Mouse (Mus musculus): Measurements from ENCODE around the gene Npff. TPM values are rescaled to one million over a fixed set of nuclear protein-coding genes. Genes with fewer than 3 reads are reported as not detected.

The Npff gene
- total and polyA plus RNA-seq, 2 experiments from 2014 or later: 3.1 to 4.6 TPM

GRCm38 (mm10) chr15:102511285-102511833 lies 13.4 kb downstream of the Npff start:
- H3K27ac ChIP-seq: peak overlapping the region; percentile 92
- ATAC-seq: peak; percentile 4; the same call in 1 of the 2 replicates
- no peaks in the 10 kb centered on the region for H3K9me3 ChIP-seq (ENCODE audit: low read length)
- 0 out of 2 replicates have a peak overlapping the region, but pooled peaks have one; percentile 56 for H3K4me3 ChIP-seq (ENCODE audit: low read length)
- peak overlapping the region; percentile 71 for H3K4me2 ChIP-seq (ENCODE audit: low read depth, low read length)
- H3K9ac ChIP-seq (replicated peaks; ENCODE audit: low read length): peak overlapping the region; percentile 58; the same call in 1 of the 2 replicates
- H3K27me3 ChIP-seq (ENCODE audit: insufficient read depth, low read length): no peaks in the 10 kb centered on the region
- H3K36me3 ChIP-seq (ENCODE audit: insufficient read depth, low read length): no peaks in the 10 kb centered on the region
- no peak for TF ChIP-seq CTCF (IDR thresholded peaks at IDR 0.05; ENCODE audit: low read depth)
- H3K4me1 ChIP-seq (ENCODE audit: insufficient read depth, low read length): peaks cover 41% of the 10 kb centered on the region
- DNase-seq (ENCODE audit: low spot score): peak; percentile 41
- WGBS: 7% methylated on average over 6 of the region's 6 CpGs

GRCm38 (mm10) chr15:102510590-102511284 lies 14.0 kb downstream of the Npff start:
- H3K36me3 ChIP-seq (ENCODE audit: insufficient read depth, low read length): peaks cover 6% of the 10 kb centered on the region; the same call in 1 of the 2 replicates
- H3K27me3 ChIP-seq (ENCODE audit: insufficient read depth, low read length): no peaks in the 10 kb centered on the region
- 2% methylated on average over 34 of the region's 34 CpGs for WGBS
- peak overlapping the region; percentile 92 for H3K27ac ChIP-seq
- H3K4me1 ChIP-seq (ENCODE audit: insufficient read depth, low read length): peaks cover 38% of the 10 kb centered on the region
- 0 out of 2 replicates have a peak, but pooled peaks have one; percentile 11 for TF ChIP-seq CTCF (IDR thresholded peaks at IDR 0.05; ENCODE audit: low read depth)
- peak; percentile 98 for ATAC-seq
- H3K4me2 ChIP-seq (ENCODE audit: low read depth, low read length): peak overlapping the region; percentile 71
- H3K9me3 ChIP-seq (ENCODE audit: low read length): no peaks in the 10 kb centered on the region
- peak; percentile 96 for DNase-seq (ENCODE audit: low spot score)
- H3K9ac ChIP-seq (replicated peaks; ENCODE audit: low read length): peak overlapping the region; percentile 58
- H3K4me3 ChIP-seq (ENCODE audit: low read length): peak overlapping the region; percentile 56

DNA sequence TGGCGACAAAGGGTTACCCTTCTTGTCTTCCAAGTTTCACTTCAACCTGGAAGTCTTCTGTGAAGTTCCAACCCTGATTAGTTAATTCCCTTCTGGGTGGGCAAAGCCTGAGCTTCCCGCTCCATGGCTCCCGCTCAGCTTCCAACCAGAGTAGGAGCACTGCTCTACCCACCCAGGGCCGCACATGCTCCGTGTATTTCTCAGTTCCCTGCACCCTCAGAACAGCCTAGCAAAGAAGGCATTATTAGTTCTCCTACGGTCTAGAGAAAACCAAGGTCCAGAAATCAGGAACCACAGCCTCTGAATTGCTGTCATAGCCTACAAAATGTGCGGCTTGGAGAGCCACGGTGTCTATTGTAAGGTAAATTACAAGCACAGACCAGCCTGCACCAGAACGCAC lies 14.6 kb downstream of the Npff start:
- Histone ChIP-seq H3K27me3 (ENCODE audit: insufficient read depth, low read length) (no peaks in the 10 kb centered on the region), H3K9ac (replicated peaks; ENCODE audit: low read length) (peak overlapping the region; percentile 58), H3K4me3 (ENCODE audit: low read length) (peak overlapping the region; percentile 56), H3K4me1 (ENCODE audit: insufficient read depth, low read length) (peaks cover 32% of the 10 kb centered on the region), H3K4me2 (ENCODE audit: low read depth, low read length) (peak overlapping the region; percentile 71), H3K27ac (peak overlapping the region; percentile 92), H3K36me3 (ENCODE audit: insufficient read depth, low read length) (peaks cover 12% of the 10 kb centered on the region; the same call in 1 of the 2 replicates), H3K9me3 (ENCODE audit: low read length) (no peaks in the 10 kb centered on the region)
- peak; percentile 68 for ATAC-seq
- TF ChIP-seq CTCF (IDR thresholded peaks at IDR 0.05; ENCODE audit: low read depth): no peak
- 4% methylated on average over 9 of the region's 9 CpGs for WGBS
- DNase-seq (ENCODE audit: low spot score): peak; percentile 65

GRCm38 (mm10) chr15:102508336-102508735 lies 16.4 kb downstream of the Npff start:
- Histone ChIP-seq H3K27ac (no peak overlapping the region), H3K4me3 (ENCODE audit: low read length) (no peak overlapping the region), H3K9me3 (ENCODE audit: low read length) (no peaks in the 10 kb centered on the region), H3K27me3 (ENCODE audit: insufficient read depth, low read length) (no peaks in the 10 kb centered on the region), H3K9ac (replicated peaks; ENCODE audit: low read length) (no peak overlapping the region), H3K4me2 (ENCODE audit: low read depth, low read length) (no peak overlapping the region), H3K4me1 (ENCODE audit: insufficient read depth, low read length) (peaks cover 32% of the 10 kb centered on the region), H3K36me3 (ENCODE audit: insufficient read depth, low read length) (peaks cover 29% of the 10 kb centered on the region)
- WGBS: 82% methylated on average over 3 of the region's 3 CpGs
- no peak for DNase-seq (ENCODE audit: low spot score)
- ATAC-seq: no peak
- no peak for TF ChIP-seq CTCF (IDR thresholded peaks at IDR 0.05; ENCODE audit: low read depth)

DNA sequence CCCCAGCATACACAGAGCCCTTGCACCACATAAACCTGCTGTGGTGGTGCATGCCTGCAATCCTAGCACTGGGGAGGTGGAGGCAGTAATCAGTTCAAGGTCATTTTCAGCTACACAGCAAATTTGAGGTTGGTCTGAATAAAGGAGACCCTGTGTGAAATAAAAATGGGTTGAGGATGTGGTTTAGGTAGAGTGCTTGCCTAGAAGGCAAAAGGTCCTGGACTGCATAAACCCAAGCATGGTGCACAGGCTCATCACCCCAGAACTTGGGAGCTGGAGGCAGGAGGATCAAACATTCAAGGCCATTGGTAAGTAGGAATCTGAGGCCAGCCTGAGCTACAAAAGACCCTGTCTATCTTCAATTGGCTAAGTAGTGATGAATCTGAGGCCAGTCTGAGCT lies 17.2 kb downstream of the Npff start:
- H3K4me3 ChIP-seq (ENCODE audit: low read length): no peak overlapping the region
- DNase-seq (ENCODE audit: low spot score) (no peak), ATAC-seq (no peak)
- H3K27ac ChIP-seq: no peak overlapping the region
- H3K4me1 ChIP-seq (ENCODE audit: insufficient read depth, low read length): peaks cover 32% of the 10 kb centered on the region
- H3K27me3 ChIP-seq (ENCODE audit: insufficient read depth, low read length): no peaks in the 10 kb centered on the region
- H3K36me3 ChIP-seq (ENCODE audit: insufficient read depth, low read length): peaks cover 37% of the 10 kb centered on the region
- H3K4me2 ChIP-seq (ENCODE audit: low read depth, low read length): no peak overlapping the region
- no peak for TF ChIP-seq CTCF (IDR thresholded peaks at IDR 0.05; ENCODE audit: low read depth)
- H3K9ac ChIP-seq (replicated peaks; ENCODE audit: low read length): no peak overlapping the region
- H3K9me3 ChIP-seq (ENCODE audit: low read length): no peaks in the 10 kb centered on the region

DNA sequence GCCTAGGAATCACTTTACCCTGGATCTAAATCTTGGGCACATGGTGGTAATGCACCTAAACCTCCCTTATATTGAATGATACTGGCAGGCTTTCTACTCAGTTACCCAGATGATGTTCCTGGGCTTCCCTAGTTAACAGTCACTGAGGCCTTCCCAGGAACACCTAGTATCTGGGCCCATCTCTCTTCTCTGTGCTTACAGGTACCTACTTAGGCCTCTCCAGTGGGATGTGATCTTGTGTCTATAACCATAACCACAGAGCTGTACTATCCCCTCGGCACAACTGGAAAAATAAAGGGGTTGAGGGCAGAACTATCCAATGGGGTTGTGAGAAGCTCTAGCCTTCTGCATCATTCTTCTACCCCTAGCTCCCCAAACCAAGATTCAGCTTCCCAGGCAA lies 17.9 kb downstream of the Npff start:
- TF ChIP-seq CTCF (IDR thresholded peaks at IDR 0.05; ENCODE audit: low read depth): no peak
- ATAC-seq: no peak
- Histone ChIP-seq H3K4me2 (ENCODE audit: low read depth, low read length) (no peak overlapping the region), H3K4me3 (ENCODE audit: low read length) (no peak overlapping the region), H3K27me3 (ENCODE audit: insufficient read depth, low read length) (no peaks in the 10 kb centered on the region), H3K27ac (no peak overlapping the region), H3K9ac (replicated peaks; ENCODE audit: low read length) (no peak overlapping the region), H3K4me1 (ENCODE audit: insufficient read depth, low read length) (peaks cover 27% of the 10 kb centered on the region), H3K36me3 (ENCODE audit: insufficient read depth, low read length) (peaks cover 44% of the 10 kb centered on the region), H3K9me3 (ENCODE audit: low read length) (no peaks in the 10 kb centered on the region)
- 81% methylated on average over 1 of the region's 1 CpGs for WGBS
- no peak for DNase-seq (ENCODE audit: low spot score)

DNA sequence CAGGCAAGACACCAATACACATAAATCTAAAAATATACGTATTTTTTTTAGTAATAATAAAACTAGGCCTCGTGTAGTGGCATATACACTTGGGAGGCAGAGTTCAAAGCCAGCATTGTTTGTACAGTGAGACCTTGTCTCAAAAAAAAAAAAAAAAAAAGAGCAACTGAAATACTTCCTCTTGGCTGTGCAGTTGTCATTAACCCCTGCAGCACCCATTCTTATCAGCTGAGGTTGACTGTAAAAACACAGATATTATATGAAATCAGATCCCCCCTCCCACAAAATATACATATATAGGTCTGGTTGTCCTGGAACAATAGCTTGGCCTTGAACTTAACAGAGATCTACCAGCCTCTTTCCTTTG lies 18.3 kb downstream of the Npff start:
- peaks cover 48% of the 10 kb centered on the region for H3K36me3 ChIP-seq (ENCODE audit: insufficient read depth, low read length)
- H3K27ac ChIP-seq: 0 out of 2 replicates have a peak overlapping the region, but pooled peaks have one; percentile 4
- H3K27me3 ChIP-seq (ENCODE audit: insufficient read depth, low read length): no peaks in the 10 kb centered on the region
- no peak overlapping the region for H3K4me2 ChIP-seq (ENCODE audit: low read depth, low read length)
- TF ChIP-seq CTCF (IDR thresholded peaks at IDR 0.05; ENCODE audit: low read depth): no peak
- no peak for DNase-seq (ENCODE audit: low spot score)
- H3K9me3 ChIP-seq (ENCODE audit: low read length): no peaks in the 10 kb centered on the region
- H3K4me3 ChIP-seq (ENCODE audit: low read length): no peak overlapping the region
- H3K9ac ChIP-seq (replicated peaks; ENCODE audit: low read length): no peak overlapping the region
- ATAC-seq: no peak
- 56% methylated on average over 2 of the region's 2 CpGs for WGBS
- peaks cover 22% of the 10 kb centered on the region for H3K4me1 ChIP-seq (ENCODE audit: insufficient read depth, low read length)
